23 mouse cellular contexts compared by ENCODE assay signal in genomic region chr1:182191181-182191580, GRCm38 (mm10). TPM values are rescaled to one million over a fixed set of nuclear protein-coding genes. Genes with fewer than 3 reads are reported as not detected.
"Had no signal": no experiment of that assay in that cellular context is flagged by ENCODE, and none has a peak within 500 bp of the region (broad histone marks: within the 10 kb centered on the region; RNA-seq: fewer than 3 reads in every experiment).

No protein-coding gene starts in this region.

- H3K9ac ChIP-seq: kidney, embryonic 15.5 days; limb, embryonic 15.5 days; liver, embryonic 13.5 days; liver, postnatal 0 days; midbrain, embryonic 15.5 days; neural tube, embryonic 13.5 days had no signal

- H3K27me3 ChIP-seq: kidney, embryonic 15.5 days; limb, embryonic 15.5 days; liver, embryonic 13.5 days; megakaryocyte, embryonic 14.5 days; midbrain, embryonic 15.5 days; neural tube, embryonic 13.5 days had no signal

- H3K27ac ChIP-seq: left cerebral cortex, adult 2 months; limb, embryonic 15.5 days; liver, embryonic 13.5 days; macrophage; midbrain, embryonic 15.5 days; neural tube, embryonic 13.5 days had no signal

- H3K4me3 ChIP-seq: kidney, embryonic 15.5 days; left cerebral cortex, adult 2 months; limb, embryonic 15.5 days; liver, embryonic 13.5 days; megakaryocyte, embryonic 14.5 days; midbrain, embryonic 15.5 days; neural tube, embryonic 13.5 days had no signal

- ATAC-seq: liver, postnatal 0 days; midbrain, embryonic 15.5 days had no signal

- H3K4me2 ChIP-seq: kidney, embryonic 15.5 days; limb, embryonic 15.5 days; liver, embryonic 13.5 days; midbrain, embryonic 11.5 days; midbrain, embryonic 15.5 days; neural tube, embryonic 13.5 days had no signal

- DNase-seq: liver, embryonic 13.5 days; liver, postnatal 0 days; retina, postnatal 1 day; right cerebral cortex, postnatal 25 days; thymus, adult 18-20 months; thymus, postnatal 4 days had no signal

- H3K4me1 ChIP-seq: limb, embryonic 15.5 days; midbrain, embryonic 15.5 days; neural tube, embryonic 13.5 days had no signal

- H3K9me3 ChIP-seq: kidney, embryonic 15.5 days; limb, embryonic 15.5 days; liver, embryonic 13.5 days; midbrain, embryonic 15.5 days; neural tube, embryonic 13.5 days had no signal

- H3K36me3 ChIP-seq: kidney, embryonic 15.5 days; limb, embryonic 15.5 days; liver, embryonic 13.5 days; midbrain, embryonic 15.5 days; neural tube, embryonic 13.5 days had no signal

RNA-seq across cellular contexts. Expression of gene Vmn1r1, which starts 26.9 kb away (rescaled TPM):
- total RNA-seq: layer of hippocampus, adult 8-10 months; layer of hippocampus, postnatal 14 days; left cerebral cortex, adult 2 months; left cerebral cortex, postnatal 25 days; monocyte, adult 5-6 weeks had no signal
- polyA plus RNA-seq: kidney, adult 2 months; kidney, embryonic 15.5 days; large intestine, adult 2 months; limb, embryonic 11.5 days; limb, embryonic 15.5 days; liver, embryonic 13.5 days; liver, postnatal 0 days; lung, embryonic 16.5 days; macrophage; midbrain, embryonic 11.5 days; midbrain, embryonic 15.5 days; neural tube, embryonic 13.5 days; small intestine, adult 2 months had no signal
